Mouse (Mus musculus): ENCODE results near the gene Olfr553.

DNA sequence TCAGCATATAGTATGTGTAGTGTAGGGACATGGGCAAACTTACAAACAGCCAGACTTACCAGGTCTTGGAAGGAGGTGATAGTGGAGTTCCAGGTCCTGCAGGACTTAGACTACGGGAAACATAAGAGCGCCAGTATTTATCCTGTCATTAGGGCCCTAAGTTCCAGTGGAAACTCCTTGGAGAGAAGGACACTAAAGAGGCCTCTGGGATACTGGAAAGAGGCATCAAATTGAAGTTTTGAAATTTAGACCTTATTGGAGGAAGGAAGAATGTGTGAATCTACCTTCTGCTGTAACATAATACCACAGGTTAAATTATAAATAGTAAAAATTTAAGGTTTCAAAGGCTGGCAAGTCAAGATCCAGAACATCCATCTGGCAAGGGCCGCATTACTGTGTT, 26.2 kb downstream of the Olfr553 start, which contains the start of gene Olfr551:
- no peak for TF ChIP-seq POLR2A (IDR thresholded peaks at IDR 0.05; ENCODE audit: control insufficient read depth, low read depth, low read length)
- TF ChIP-seq CTCF (IDR thresholded peaks at IDR 0.05; ENCODE audit: control insufficient read depth, insufficient read depth, insufficient replicate concordance, low read depth, low read length), result no peak
